Mouse (Mus musculus) hindbrain, postnatal 0 days (tissue): ENCODE measurements at regions not wholly inside any gene's neighbourhood (a gene's known extent, or its start where the extent isn't known, plus 50 kb on each side); places are given as distances from the start of the nearest gene placed in this dataset.

Source experiments
- ATAC-seq: fragments of 200-750 bp; cut with Nextera tagmentation; 2 replicates; pipeline ENCODE4 v1.8.0; 2017; ENCODE audit warnings: mild to moderate bottlenecking, moderate TSS enrichment, moderate library complexity
- DNase-seq: peaks from one replicate; pipeline ENCODE4 v3.0.0-alpha.2; 2015; ENCODE audit warnings: low spot score
- H3K27ac ChIP-seq: fragments of 300-500 bp; sonication (generic); 2 replicates; pipeline ENCODE4 v1.5.1; 2014; ENCODE audit warnings: mild to moderate bottlenecking
- H3K27me3 ChIP-seq: fragments of 300-500 bp; sonication (generic); 2 replicates; pipeline ENCODE4 v1.6.1; 2014; ENCODE audit warnings: low read length, mixed read lengths; ENCODE audit not compliant: insufficient read depth
- H3K36me3 ChIP-seq: fragments of 300-500 bp; sonication (generic); 2 replicates; pipeline ENCODE4 v1.6.1; 2014; ENCODE audit warnings: low read length, mixed read lengths; ENCODE audit not compliant: insufficient read depth
- H3K4me1 ChIP-seq: fragments of 300-500 bp; sonication (generic); 2 replicates; pipeline ENCODE4 v1.6.1; 2014; ENCODE audit warnings: antibody characterized with exemption, low read length, mixed read lengths; ENCODE audit not compliant: insufficient read depth
- H3K4me2 ChIP-seq: fragments of 300-500 bp; sonication (generic); 2 replicates; pipeline ENCODE4 v1.6.1; 2014; ENCODE audit warnings: low read depth, mild to moderate bottlenecking, low read length, moderate library complexity, mixed read lengths
- H3K4me3 ChIP-seq: fragments of 300-500 bp; sonication (generic); 2 replicates; pipeline ENCODE4 v1.5.1; 2014; ENCODE audit warnings: low read length
- H3K9ac ChIP-seq: fragments of 300-500 bp; sonication (generic); replicated peaks from 2 replicates; pipeline ENCODE4 v1.6.1; 2014; ENCODE audit warnings: mild to moderate bottlenecking, low read length, moderate library complexity, mixed read lengths
- H3K9me3 ChIP-seq: fragments of 300-500 bp; sonication (generic); 2 replicates; pipeline ENCODE4 v1.6.1; 2016; ENCODE audit warnings: low read length, mixed read lengths
- CTCF ChIP-seq: IDR thresholded peaks from 2 replicates; pipeline ENCODE4 v1.5.1; 2016; ENCODE audit warnings: antibody characterized with exemption, control low read depth, low read depth
- WGBS: fragments of 180-500 bp; shearing (Covaris S2); extraction: QIAGEN DNeasy Blood & Tissue Kit; methylation state at CpG from one replicate; pipeline ENCODE4 v1.1.7; 2014; 5-methylcytosine and 5-hydroxymethylcytosine counted together

DNA sequence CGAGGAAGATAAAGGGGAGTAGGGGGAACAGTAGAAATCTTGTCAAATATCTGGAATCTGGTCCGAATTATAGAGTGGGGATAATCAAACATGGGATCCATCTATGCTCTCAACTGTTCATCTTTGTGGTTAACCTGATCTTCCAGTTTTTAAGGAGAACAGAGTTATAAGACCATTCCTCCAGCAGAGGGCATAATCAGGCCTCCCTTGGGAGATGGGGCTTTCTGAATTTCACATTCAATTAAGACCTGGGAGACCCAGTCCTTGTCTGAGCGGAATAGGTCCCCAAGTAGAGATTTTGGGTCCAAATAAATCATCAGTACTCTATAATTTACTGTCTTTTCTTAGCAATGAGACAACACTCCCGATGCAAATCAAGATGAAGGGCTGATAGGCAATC, 182.8 kb downstream of the Plekhb2 start:
- peak; percentile 75 for DNase-seq
- ATAC-seq, result no peak
- no peak overlapping the region for H3K4me2 ChIP-seq
- TF ChIP-seq CTCF, result peak; percentile 61
- H3K36me3 ChIP-seq, result no peaks in the 10 kb centered on the region
- H3K27ac ChIP-seq, result no peak overlapping the region
- no peaks in the 10 kb centered on the region for H3K27me3 ChIP-seq
- H3K9me3 ChIP-seq, result no peaks in the 10 kb centered on the region
- H3K4me3 ChIP-seq, result no peak overlapping the region
- H3K4me1 ChIP-seq, result no peaks in the 10 kb centered on the region
- H3K9ac ChIP-seq, result no peak overlapping the region
- WGBS, result 57% methylated on average over 4 of the region's 4 CpGs

GRCm38 (mm10) chr1:35072811-35073210, 223.0 kb downstream of the Plekhb2 start:
- H3K9ac ChIP-seq, result no peak overlapping the region
- WGBS, result 83% methylated on average over 1 of the region's 1 CpGs
- DNase-seq (no peak), ATAC-seq (no peak)
- no peaks in the 10 kb centered on the region for H3K36me3 ChIP-seq
- no peak overlapping the region for H3K4me3 ChIP-seq
- H3K4me2 ChIP-seq, result no peak overlapping the region
- H3K9me3 ChIP-seq, result no peaks in the 10 kb centered on the region
- peak; percentile 25; the same call in 1 of the 2 replicates for TF ChIP-seq CTCF
- H3K27me3 ChIP-seq, result no peaks in the 10 kb centered on the region
- H3K4me1 ChIP-seq, result no peaks in the 10 kb centered on the region
- H3K27ac ChIP-seq, result no peak overlapping the region

GRCm38 (mm10) chr1:35094873-35095272, 245.1 kb downstream of the Plekhb2 start:
- ATAC-seq, result no peak
- no peak overlapping the region for H3K9ac ChIP-seq
- H3K4me3 ChIP-seq, result no peak overlapping the region
- DNase-seq, result no peak
- no peak for TF ChIP-seq CTCF
- no peaks in the 10 kb centered on the region for H3K36me3 ChIP-seq
- no peaks in the 10 kb centered on the region for H3K9me3 ChIP-seq
- H3K27me3 ChIP-seq, result no peaks in the 10 kb centered on the region
- H3K27ac ChIP-seq, result no peak overlapping the region
- H3K4me2 ChIP-seq, result no peak overlapping the region
- 68% methylated on average over 1 of the region's 1 CpGs for WGBS
- H3K4me1 ChIP-seq, result no peaks in the 10 kb centered on the region

GRCm38 (mm10) chr1:35095785-35096184, 246.0 kb downstream of the Plekhb2 start:
- no peak for TF ChIP-seq CTCF
- no peak for DNase-seq
- Histone ChIP-seq H3K4me2 (no peak overlapping the region), H3K36me3 (no peaks in the 10 kb centered on the region), H3K9ac (no peak overlapping the region), H3K4me1 (no peaks in the 10 kb centered on the region), H3K27me3 (no peaks in the 10 kb centered on the region), H3K27ac (no peak overlapping the region), H3K9me3 (no peaks in the 10 kb centered on the region), H3K4me3 (no peak overlapping the region)
- no peak for ATAC-seq
- WGBS, result 47% methylated on average over 2 of the region's 2 CpGs

GRCm38 (mm10) chr1:35106665-35107064, 256.9 kb downstream of the Plekhb2 start:
- Histone ChIP-seq H3K4me3 (no peak overlapping the region), H3K9ac (no peak overlapping the region), H3K4me1 (no peaks in the 10 kb centered on the region), H3K27me3 (no peaks in the 10 kb centered on the region), H3K27ac (no peak overlapping the region), H3K9me3 (no peaks in the 10 kb centered on the region), H3K4me2 (no peak overlapping the region), H3K36me3 (no peaks in the 10 kb centered on the region)
- 82% methylated on average over 1 of the region's 1 CpGs for WGBS
- ATAC-seq, result peak; percentile 49; the same call in 1 of the 2 replicates
- DNase-seq, result no peak
- TF ChIP-seq CTCF, result no peak

DNA sequence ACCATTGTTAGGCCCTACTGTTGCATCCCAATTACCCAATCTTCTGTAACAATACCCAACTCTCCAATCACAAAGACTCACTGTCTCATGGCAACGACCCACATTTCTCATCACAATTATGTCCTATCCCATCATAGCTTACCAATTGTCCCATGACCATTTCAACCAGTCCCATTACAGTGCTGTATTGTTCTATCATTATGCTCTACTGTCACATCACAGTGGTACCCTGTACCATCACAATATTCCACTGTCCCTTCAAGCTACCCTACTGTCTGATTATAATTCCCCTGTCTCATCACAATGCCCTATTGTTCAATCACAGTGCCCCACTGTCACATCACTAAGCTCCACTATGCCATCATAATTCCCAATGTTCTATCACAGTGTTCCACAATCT, 260.0 kb downstream of the Plekhb2 start:
- Histone ChIP-seq H3K9ac (no peak overlapping the region), H3K36me3 (no peaks in the 10 kb centered on the region), H3K27ac (no peak overlapping the region), H3K27me3 (no peaks in the 10 kb centered on the region), H3K4me3 (no peak overlapping the region), H3K4me1 (no peaks in the 10 kb centered on the region), H3K4me2 (no peak overlapping the region), H3K9me3 (no peaks in the 10 kb centered on the region)
- ATAC-seq (no peak), DNase-seq (no peak)
- WGBS, result 59% methylated on average over 1 of the region's 1 CpGs
- TF ChIP-seq CTCF, result no peak

- no peaks in the 10 kb centered on the region for H3K36me3 ChIP-seq
- H3K9ac ChIP-seq, result no peak overlapping the region
- TF ChIP-seq CTCF, result no peak
- H3K9me3 ChIP-seq, result peaks cover 5% of the 10 kb centered on the region; the same call in 1 of the 2 replicates
- H3K4me1 ChIP-seq, result no peaks in the 10 kb centered on the region
- no peak overlapping the region for H3K4me3 ChIP-seq
- H3K27me3 ChIP-seq, result no peaks in the 10 kb centered on the region
- no peak overlapping the region for H3K4me2 ChIP-seq
- H3K27ac ChIP-seq, result no peak overlapping the region
- DNase-seq, result no peak
- ATAC-seq, result no peak
Observed at GRCm38 (mm10) chr1:35115521-35115920, 265.7 kb downstream of the Plekhb2 start.

GRCm38 (mm10) chr1:35137907-35138306, 288.1 kb downstream of the Plekhb2 start:
- H3K4me2 ChIP-seq, result no peak overlapping the region
- H3K9ac ChIP-seq, result no peak overlapping the region
- H3K27ac ChIP-seq, result no peak overlapping the region
- 72% methylated on average over 3 of the region's 3 CpGs for WGBS
- no peak overlapping the region for H3K4me3 ChIP-seq
- DNase-seq, result no peak
- no peak for ATAC-seq
- no peaks in the 10 kb centered on the region for H3K36me3 ChIP-seq
- H3K9me3 ChIP-seq, result no peaks in the 10 kb centered on the region
- no peaks in the 10 kb centered on the region for H3K27me3 ChIP-seq
- H3K4me1 ChIP-seq, result no peaks in the 10 kb centered on the region
- TF ChIP-seq CTCF, result no peak
